Mouse (Mus musculus) spleen, adult 2 months (tissue): ENCODE measurements around the gene Cenpa.

ENCODE experiments used
- CTCF ChIP-seq: fragments of 200-500 bp; IDR thresholded peaks from 2 replicates; pipeline ENCODE4 v1.5.1; 2011; ENCODE audit warnings: mild to moderate bottlenecking, inconsistent platforms; ENCODE audit not compliant: insufficient read depth, insufficient read length, insufficient replicate concordance; ENCODE audit errors: extremely low read depth
- POLR2A ChIP-seq: fragments of 200-500 bp; IDR thresholded peaks from 2 replicates; pipeline ENCODE4 v1.6.1; 2011; ENCODE audit warnings: low read depth, low read length, inconsistent platforms

DNA sequence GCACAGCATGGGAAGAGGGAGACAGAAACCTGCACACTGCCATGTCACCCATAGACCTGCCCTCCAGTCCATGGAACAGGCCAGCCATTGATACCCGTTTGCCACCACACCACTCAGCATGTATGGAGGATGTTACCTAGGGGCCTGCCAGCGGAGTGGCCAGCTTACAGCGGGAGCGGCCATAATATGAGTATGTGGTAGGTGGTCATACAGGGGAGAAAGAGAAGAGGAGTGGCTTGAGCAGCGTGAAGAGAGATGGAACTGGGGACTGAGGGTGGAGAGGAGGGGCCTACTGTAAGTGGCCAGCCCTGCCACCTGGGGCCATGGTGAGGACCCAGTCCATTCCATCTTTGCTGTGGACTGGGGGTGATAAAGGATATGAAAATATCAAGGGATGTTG is 15.4 kb downstream of the Cenpa start:
- TF ChIP-seq CTCF (no peak), POLR2A (no peak)
